Mouse (Mus musculus) bone marrow, adult 2 months (tissue): ENCODE measurements around the gene Tec.

ENCODE experiments used
- CTCF ChIP-seq: fragments of 200-500 bp; IDR thresholded peaks from 2 replicates; pipeline ENCODE4 v1.5.1; 2011; ENCODE audit warnings: low read length, control low read depth; ENCODE audit not compliant: control insufficient read depth, insufficient read depth
- POLR2A ChIP-seq: fragments of 200-500 bp; IDR thresholded peaks from 2 replicates; pipeline ENCODE4 v1.6.1; 2011; ENCODE audit warnings: low read depth, mild to moderate bottlenecking, control low read depth, low read length, borderline replicate concordance; ENCODE audit not compliant: control insufficient read depth

GRCm38 (mm10) chr5:72820036-72820640 lies 48.1 kb downstream of the Tec start:
- TF ChIP-seq POLR2A = no peak
- no peak for TF ChIP-seq CTCF
